Mouse (Mus musculus): Measurements from ENCODE around the gene Mutyh. TPM values are rescaled to one million over a fixed set of nuclear protein-coding genes. Genes with fewer than 3 reads are reported as not detected.

Mutyh gene
- total RNA-seq, 2 experiments from 2014 or later, result 0.87 to 1.8 TPM

DNA sequence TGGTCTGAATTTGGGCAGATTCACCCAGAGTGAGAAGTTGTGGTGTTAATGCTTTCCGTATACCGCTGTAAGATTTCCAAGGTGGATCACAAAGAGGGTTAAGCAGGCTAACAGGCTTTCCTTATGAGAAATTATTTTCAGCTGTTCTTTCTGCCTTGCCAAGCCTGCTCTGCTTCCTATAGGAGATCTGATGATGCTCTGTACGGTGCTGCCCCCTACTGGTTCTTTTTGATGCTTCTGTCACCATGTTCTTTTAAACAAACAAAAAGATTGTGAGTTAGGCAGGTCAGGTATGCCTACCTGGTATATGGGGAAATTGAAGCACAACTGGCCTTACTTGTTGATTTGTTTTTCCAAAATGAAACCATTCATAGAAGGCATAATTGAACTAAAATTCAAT is 18.6 kb upstream of the Mutyh start:
- Histone ChIP-seq H3K27ac (peak overlapping the region; percentile 65), H3K4me3 (peak overlapping the region; percentile 58)
- intact Hi-C loops (cut with DNase I), result loop anchor here (1.0 to 5.0 kb wide), 2 partner anchors 70 to 147 kb away; no protein-coding TSS in a partner anchor
- peak; percentile 75 for DNase-seq
- peak; percentile 87 for TF ChIP-seq CTCF (IDR thresholded peaks at IDR 0.05)

- Histone ChIP-seq H3K27ac (no peak overlapping the region), H3K4me3 (no peak overlapping the region)
- intact Hi-C loops (cut with DNase I), result no loop called here
- no peak for DNase-seq
- no peak for TF ChIP-seq CTCF (IDR thresholded peaks at IDR 0.05)
Measured at GRCm38 (mm10) chr4:116792453-116792852, 15.1 kb upstream of the Mutyh start.

GRCm38 (mm10) chr4:116794273-116794672 is 13.2 kb upstream of the Mutyh start:
- Histone ChIP-seq H3K27ac (no peak overlapping the region), H3K4me3 (no peak overlapping the region)
- DNase-seq, result no peak
- intact Hi-C loops (cut with DNase I), result no loop called here
- peak; percentile 16; the same call in 1 of the 2 replicates for TF ChIP-seq CTCF (IDR thresholded peaks at IDR 0.05)

GRCm38 (mm10) chr4:116796442-116797110 is 10.9 kb upstream of the Mutyh start:
- peak; percentile 53 for DNase-seq
- Histone ChIP-seq H3K27ac (peak overlapping the region; percentile 84), H3K4me3 (no peak overlapping the region; the same call in 1 of the 2 replicates)
- TF ChIP-seq CTCF (IDR thresholded peaks at IDR 0.05), result no peak
- intact Hi-C loops (cut with DNase I), result no loop called here

GRCm38 (mm10) chr4:116799901-116800300 is 7.6 kb upstream of the Mutyh start:
- peak; percentile 48 for TF ChIP-seq CTCF (IDR thresholded peaks at IDR 0.05)
- Histone ChIP-seq H3K4me3 (no peak overlapping the region), H3K27ac (no peak overlapping the region)
- intact Hi-C loops (cut with DNase I), result no loop called here
- no peak for DNase-seq

DNA sequence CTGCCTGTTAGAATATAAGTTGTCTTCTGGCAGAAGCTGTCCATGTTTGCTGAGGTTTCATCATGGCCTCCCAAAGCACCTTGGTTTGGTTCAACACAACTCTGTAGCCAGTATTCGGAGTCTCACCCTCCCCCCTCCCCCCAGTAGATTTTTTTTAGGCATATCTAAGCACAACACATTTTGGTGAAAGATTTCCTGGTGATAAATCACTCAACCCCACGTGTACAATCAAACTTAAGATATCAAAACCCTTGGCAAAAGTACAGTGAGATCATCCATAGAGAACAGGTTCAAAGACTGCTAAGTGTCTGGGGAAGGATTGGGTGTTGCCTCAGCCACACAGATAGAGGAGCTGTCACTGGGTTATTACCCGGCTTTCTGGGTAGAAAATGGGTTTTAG is 3.5 kb downstream of the Mutyh start:
- no peak overlapping the region for H3K4me3 ChIP-seq
- intact Hi-C loops (cut with DNase I), result no loop called here
- no peak for TF ChIP-seq CTCF (IDR thresholded peaks at IDR 0.05)
- DNase-seq, result no peak
- no peak overlapping the region for H3K27ac ChIP-seq

- Histone ChIP-seq H3K27ac (peak overlapping the region; percentile 63), H3K4me3 (no peak overlapping the region)
- no peak for TF ChIP-seq CTCF (IDR thresholded peaks at IDR 0.05)
- intact Hi-C loops (cut with DNase I), result no loop called here
- no peak for DNase-seq
Measured at GRCm38 (mm10) chr4:116815276-116815675, 7.8 kb downstream of the Mutyh start.

GRCm38 (mm10) chr4:116817486-116817885 is 10.0 kb downstream of the Mutyh start:
- no peak for DNase-seq
- H3K27ac ChIP-seq, result no peak overlapping the region
- no peak overlapping the region for H3K4me3 ChIP-seq
- TF ChIP-seq CTCF (IDR thresholded peaks at IDR 0.05), result no peak
- intact Hi-C loops (cut with DNase I), result no loop called here

DNA sequence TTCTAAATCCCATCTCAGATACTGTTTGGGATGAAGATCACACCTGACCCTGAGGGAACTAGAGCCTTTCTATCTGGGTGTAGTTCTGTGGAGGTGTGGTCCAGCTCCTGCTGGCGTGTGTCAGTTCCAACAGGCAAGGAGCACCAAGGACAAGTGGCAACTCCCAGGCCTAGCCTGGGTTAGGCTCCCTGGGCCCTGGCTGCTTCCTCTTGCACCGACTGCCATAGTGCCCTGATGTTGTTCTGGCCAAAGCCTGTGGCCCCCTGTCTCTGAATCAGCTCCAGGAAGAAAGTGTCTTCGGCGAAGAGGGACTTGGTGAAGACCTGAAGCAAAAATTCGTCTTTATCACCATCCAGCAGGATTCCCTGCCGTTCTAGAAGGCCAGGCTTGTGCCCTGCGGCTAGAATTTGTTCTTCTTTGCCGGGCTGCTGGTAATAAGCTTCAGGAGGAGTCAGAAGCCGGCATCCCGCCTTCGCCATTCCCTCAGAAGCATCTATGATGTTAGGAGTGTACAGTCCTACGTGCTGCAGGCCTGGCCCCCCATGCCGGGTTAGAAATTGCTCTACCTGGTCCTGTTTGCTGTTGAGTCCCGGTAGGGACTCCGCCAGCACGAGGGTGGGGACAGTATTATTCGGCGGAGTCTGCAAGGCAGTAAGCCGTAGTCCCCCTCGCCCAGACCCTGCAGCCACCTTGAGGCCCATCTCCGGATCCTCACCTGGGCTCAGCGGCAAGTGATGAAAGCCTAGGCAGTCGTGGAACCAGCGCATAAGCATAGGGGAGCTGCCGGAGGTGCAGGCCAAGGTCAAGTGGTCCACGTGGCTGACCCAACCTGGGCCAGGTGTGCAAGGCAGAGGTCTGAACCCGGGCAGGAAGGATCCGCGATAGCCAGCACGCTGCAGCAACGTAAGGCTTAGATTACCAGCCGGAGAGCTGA is 12.7 kb downstream of the Mutyh start:
- H3K4me3 ChIP-seq, result peak overlapping the region; percentile 80
- TF ChIP-seq CTCF (IDR thresholded peaks at IDR 0.05), result no peak
- no peak for DNase-seq
- intact Hi-C loops (cut with DNase I), result no loop called here
- H3K27ac ChIP-seq, result no peak overlapping the region

- peak; percentile 88 for DNase-seq
- peak; percentile 42 for TF ChIP-seq CTCF (IDR thresholded peaks at IDR 0.05)
- Histone ChIP-seq H3K4me3 (peak overlapping the region; percentile 80), H3K27ac (peak overlapping the region; percentile 78)
- intact Hi-C loops (cut with DNase I), result no loop called here
Measured at GRCm38 (mm10) chr4:116820902-116821693, 13.6 kb downstream of the Mutyh start.

GRCm38 (mm10) chr4:116821694-116822016 is 14.1 kb downstream of the Mutyh start, which contains the start of gene Hpdl:
Gene Hpdl (minus strand): TSS chr4:116821707.
- no peak for TF ChIP-seq CTCF (IDR thresholded peaks at IDR 0.05)
- DNase-seq, result no peak
- intact Hi-C loops (cut with DNase I), result no loop called here
- peak within 1 kb of the TSS; percentile 80 for H3K4me3 ChIP-seq
- H3K27ac ChIP-seq, result peak within 1 kb of the TSS; percentile 78

DNA sequence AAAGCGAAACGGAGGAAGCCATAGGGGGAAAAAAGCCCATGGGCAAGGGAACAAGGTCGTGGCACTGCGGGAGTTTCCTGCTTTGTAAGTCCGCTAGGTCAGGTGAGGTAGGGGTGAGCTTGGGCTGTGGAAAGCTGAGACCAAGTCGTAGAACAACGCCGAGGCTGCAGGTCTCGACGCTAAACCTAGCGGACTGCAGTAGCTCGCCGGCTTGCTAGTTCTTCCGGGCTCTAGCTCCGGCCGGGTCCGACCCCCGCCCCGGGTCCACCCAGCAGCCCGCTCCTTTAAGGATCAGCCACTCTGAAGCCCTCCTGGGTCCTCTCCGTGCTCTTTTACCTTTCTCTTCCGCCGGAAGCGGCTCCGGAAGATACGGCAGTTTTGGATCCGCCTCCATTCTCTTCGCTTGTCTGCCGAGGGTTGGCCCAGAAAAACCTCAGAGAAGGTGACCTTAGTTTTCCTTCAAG is 17.1 kb downstream of the Mutyh start:
- no peak for TF ChIP-seq CTCF (IDR thresholded peaks at IDR 0.05)
- peak overlapping the region; percentile 96 for H3K27ac ChIP-seq

More for the DNA sequence above, 17.1 kb downstream of the Mutyh start:
- peak overlapping the region; percentile 74 for H3K4me3 ChIP-seq
- intact Hi-C loops (cut with DNase I), result no loop called here
- DNase-seq, result peak; percentile 84

All from gastrocnemius, adult 2 months (tissue).